Mouse (Mus musculus) C2C12 (cell line): Measurements from ENCODE around the gene Mroh2a. TPM values are rescaled to one million over a fixed set of nuclear protein-coding genes. Genes with fewer than 3 reads are reported as not detected.

ENCODE experiments used
- H3K27me3 ChIP-seq: one replicate; pipeline ENCODE4 v1.6.1; 2011; ENCODE audit not compliant: control insufficient read depth, insufficient read depth, insufficient read length
- H3K36me3 ChIP-seq: one replicate; pipeline ENCODE4 v1.6.1; 2011; ENCODE audit not compliant: control insufficient read depth, insufficient read depth
- H3K4me3 ChIP-seq: one replicate; pipeline ENCODE4 v1.5.1; 2011; ENCODE audit warnings: mild to moderate bottlenecking, control low read depth; ENCODE audit not compliant: poor library complexity, insufficient read depth, severe bottlenecking
- H3K79me2 ChIP-seq: one replicate; pipeline ENCODE4 v1.6.1; 2011; ENCODE audit not compliant: control insufficient read depth, insufficient read depth
- H3K79me3 ChIP-seq: one replicate; pipeline ENCODE4 v1.6.1; 2011; ENCODE audit warnings: low read depth, control low read depth
- H3ac ChIP-seq: one replicate; pipeline ENCODE3; 2011; ENCODE audit warnings: low read depth; ENCODE audit not compliant: control insufficient read depth, insufficient read length
- CEBPB ChIP-seq: IDR thresholded peaks from one replicate; pipeline ENCODE4 v1.6.1; 2011; ENCODE audit warnings: low read depth, mild to moderate bottlenecking, control low read depth, moderate library complexity
- CTCF ChIP-seq: IDR thresholded peaks from one replicate; pipeline ENCODE4 v1.5.1; 2011; ENCODE audit not compliant: control insufficient read depth, insufficient read depth, insufficient read length
- FOSL1 ChIP-seq: IDR thresholded peaks from one replicate; pipeline ENCODE4 v1.8.0; 2011; ENCODE audit warnings: mild to moderate bottlenecking, low read length; ENCODE audit not compliant: poor library complexity, insufficient read depth, severe bottlenecking
- MAX ChIP-seq: IDR thresholded peaks from one replicate; pipeline ENCODE4 v1.6.1; 2011; ENCODE audit warnings: mild to moderate bottlenecking, control low read depth
- MYOD1 ChIP-seq: IDR thresholded peaks from one replicate; pipeline ENCODE4 v1.6.1; 2011; ENCODE audit warnings: low read depth; ENCODE audit not compliant: control insufficient read depth, insufficient read length
- MYOG ChIP-seq: IDR thresholded peaks from one replicate; pipeline ENCODE4 v1.6.1; 2011; ENCODE audit not compliant: control insufficient read depth, insufficient read length; ENCODE audit errors: extremely low read depth
- USF1 ChIP-seq: IDR thresholded peaks from one replicate; pipeline ENCODE4 v1.6.1; 2011; ENCODE audit warnings: low read depth, mild to moderate bottlenecking, control low read depth, moderate library complexity
- polyA plus RNA-seq: library from polyadenylated mRNA; unstranded; fragments of >200 nt; fragmentation: generic; extraction: Trizol; gene quantifications from one replicate; pipeline ENCODE4 v1.2.1, GENCODE M21; 2012; ENCODE audit warnings: missing spikeins

Gene Mroh2a
- polyA plus RNA-seq, 1 experiment, result 0.69 TPM

GRCm38 (mm10) chr1:88197443-88197842, 29.3 kb upstream of the Mroh2a start:
- Histone ChIP-seq H3ac (no peak overlapping the region), H3K79me2 (no peaks in the 10 kb centered on the region), H3K27me3 (peaks cover 24% of the 10 kb centered on the region), H3K36me3 (no peaks in the 10 kb centered on the region), H3K4me3 (no peak overlapping the region), H3K79me3 (no peaks in the 10 kb centered on the region)
- no peak for TF ChIP-seq MYOD1
- no peak for TF ChIP-seq USF1
- TF ChIP-seq FOSL1, result no peak
- no peak for TF ChIP-seq CTCF
- no peak for TF ChIP-seq MAX
- TF ChIP-seq CEBPB, result no peak
- no peak for TF ChIP-seq MYOG

- no peaks in the 10 kb centered on the region for H3K79me2 ChIP-seq
- TF ChIP-seq MYOD1, result no peak
- TF ChIP-seq MAX, result no peak
- TF ChIP-seq MYOG, result no peak
- no peak for TF ChIP-seq USF1
- no peak for TF ChIP-seq CEBPB
- TF ChIP-seq CTCF, result no peak
- TF ChIP-seq FOSL1, result no peak
- H3K36me3 ChIP-seq, result no peaks in the 10 kb centered on the region
- H3ac ChIP-seq, result no peak overlapping the region
- peaks cover 24% of the 10 kb centered on the region for H3K27me3 ChIP-seq
- no peak overlapping the region for H3K4me3 ChIP-seq
- no peaks in the 10 kb centered on the region for H3K79me3 ChIP-seq
Measured at GRCm38 (mm10) chr1:88199996-88200395, 26.8 kb upstream of the Mroh2a start.

- H3ac ChIP-seq, result no peak within 1 kb of the TSS
- no peaks in the 10 kb centered on the region for H3K79me2 ChIP-seq
- H3K27me3 ChIP-seq, result peaks cover 24% of the 10 kb centered on the region
- no peaks in the 10 kb centered on the region for H3K79me3 ChIP-seq
- no peak for TF ChIP-seq MYOD1
- TF ChIP-seq MAX, result no peak
- TF ChIP-seq CEBPB, result no peak
- no peak for TF ChIP-seq USF1
- no peak for TF ChIP-seq CTCF
- no peak for TF ChIP-seq MYOG
- no peak for TF ChIP-seq FOSL1
- H3K4me3 ChIP-seq, result no peak within 1 kb of the TSS
- H3K36me3 ChIP-seq, result no peaks in the 10 kb centered on the region
Measured at GRCm38 (mm10) chr1:88200456-88200855, 26.3 kb upstream of the Mroh2a start, which contains the start of gene Ugt1a2. TSS of gene Ugt1a2 (plus strand) at chr1:88200601.

- Histone ChIP-seq H3K27me3 (peaks cover 11% of the 10 kb centered on the region), H3K79me3 (no peaks in the 10 kb centered on the region), H3ac (no peak within 1 kb of the TSS), H3K79me2 (no peaks in the 10 kb centered on the region), H3K36me3 (no peaks in the 10 kb centered on the region), H3K4me3 (no peak within 1 kb of the TSS)
- TF ChIP-seq USF1, result no peak
- no peak for TF ChIP-seq FOSL1
Measured at GRCm38 (mm10) chr1:88205294-88205922, 21.4 kb upstream of the Mroh2a start, which contains the start of gene Dnajb3. TSS of gene Dnajb3 (minus strand) at chr1:88205782.

GRCm38 (mm10) chr1:88206843-88207479, 19.8 kb upstream of the Mroh2a start:
- Histone ChIP-seq H3ac (no peak overlapping the region), H3K79me2 (no peaks in the 10 kb centered on the region), H3K36me3 (no peaks in the 10 kb centered on the region), H3K27me3 (peaks cover 3% of the 10 kb centered on the region), H3K4me3 (no peak overlapping the region), H3K79me3 (no peaks in the 10 kb centered on the region)
- TF ChIP-seq USF1, result no peak
- TF ChIP-seq CEBPB, result no peak
- no peak for TF ChIP-seq MYOG
- no peak for TF ChIP-seq MAX
- no peak for TF ChIP-seq MYOD1
- no peak for TF ChIP-seq CTCF
- no peak for TF ChIP-seq FOSL1

- no peaks in the 10 kb centered on the region for H3K36me3 ChIP-seq
- no peak within 1 kb of the TSS for H3ac ChIP-seq
- no peaks in the 10 kb centered on the region for H3K79me3 ChIP-seq
- H3K27me3 ChIP-seq, result peaks cover 6% of the 10 kb centered on the region
- H3K79me2 ChIP-seq, result no peaks in the 10 kb centered on the region
- no peak for TF ChIP-seq MYOD1
- no peak for TF ChIP-seq MAX
- no peak for TF ChIP-seq MYOG
- no peak for TF ChIP-seq CTCF
- no peak for TF ChIP-seq CEBPB
- TF ChIP-seq FOSL1, result no peak
- no peak for TF ChIP-seq USF1
- H3K4me3 ChIP-seq, result no peak within 1 kb of the TSS
Measured at GRCm38 (mm10) chr1:88211812-88212211, 15.0 kb upstream of the Mroh2a start, which contains the start of gene Ugt1a1. TSS of gene Ugt1a1 (plus strand) at chr1:88211959.
